In the genomic region with DNA sequence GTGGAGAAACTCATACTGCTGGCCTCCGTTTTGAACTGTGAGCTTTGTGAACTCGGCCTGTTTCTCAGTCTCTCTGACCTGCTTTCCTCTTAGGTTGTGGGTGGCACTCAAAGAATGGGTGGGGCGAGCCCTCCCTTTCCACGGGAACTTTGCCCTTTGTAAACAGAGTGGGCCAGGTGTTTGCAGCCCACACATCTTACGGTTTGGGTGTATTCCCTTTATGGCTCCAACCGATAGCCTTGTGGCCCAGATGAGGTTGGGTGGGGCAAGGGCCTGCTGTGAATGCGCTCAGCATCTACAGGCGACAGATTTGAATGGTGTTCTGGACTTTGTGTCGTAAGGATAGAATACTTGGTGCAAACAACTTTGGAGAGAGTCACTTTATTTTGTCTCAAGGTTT, we compare ENCODE assay signal across 21 mouse cellular contexts. TPM values are rescaled to one million over a fixed set of nuclear protein-coding genes. Genes with fewer than 3 reads are reported as not detected.
DNase-seq lines count a peak whose midpoint lies in the region; ATAC-seq and TF ChIP-seq lines count a peak whose summit lies in the region.
"Had no signal": no experiment of that assay in that cellular context is flagged by ENCODE, and none has a peak within 500 bp of the region (broad histone marks: within the 10 kb centered on the region; RNA-seq: fewer than 3 reads in every experiment).

No protein-coding gene starts in this region.

- WGBS in liver, embryonic 14.5 days (ENCODE audit: insufficient replicate concordance): 57% methylated on average over 9 of the region's 9 CpGs
- 78% methylated on average over 9 of the region's 9 CpGs for WGBS in liver, embryonic 11.5 days
- WGBS in intestine, postnatal 0 days: 34% methylated on average over 9 of the region's 9 CpGs
- WGBS in stomach, embryonic 16.5 days: 59% methylated on average over 9 of the region's 9 CpGs

- no peaks in the 10 kb centered on the region for H3K9me3 ChIP-seq in liver, embryonic 14.5 days (ENCODE audit: control insufficient read depth, low read length)
- H3K9me3 ChIP-seq in liver, embryonic 11.5 days (ENCODE audit: control insufficient read depth, low read length): no peaks in the 10 kb centered on the region
- H3K9me3 ChIP-seq in intestine, postnatal 0 days (ENCODE audit: control insufficient read depth): no peaks in the 10 kb centered on the region
- no peaks in the 10 kb centered on the region for H3K9me3 ChIP-seq in stomach, embryonic 16.5 days (replicated peaks; ENCODE audit: control insufficient read depth, low read length)
- H3K9me3 ChIP-seq: heart, embryonic 15.5 days; limb, embryonic 13.5 days; midbrain, embryonic 15.5 days had no signal

- no peak overlapping the region for H3K27ac ChIP-seq in liver, embryonic 14.5 days
- H3K27ac ChIP-seq in liver, embryonic 11.5 days (ENCODE audit: low read depth, low read length): no peak overlapping the region
- H3K27ac ChIP-seq in intestine, postnatal 0 days (ENCODE audit: low read depth, low read length): peak overlapping the region; percentile 69; the same call in 1 of the 2 replicates
- H3K27ac ChIP-seq in stomach, embryonic 16.5 days (ENCODE audit: low read length): peak overlapping the region; percentile 79
- H3K27ac ChIP-seq: gastrocnemius, adult 2 months; heart, adult 2 months; heart, embryonic 15.5 days; limb, embryonic 13.5 days had no signal

- ATAC-seq in liver, embryonic 14.5 days (ENCODE audit: insufficient read depth): no peak
- no peak for ATAC-seq in liver, embryonic 11.5 days (replicated peaks; ENCODE audit: low FRiP score)
- ATAC-seq in intestine, postnatal 0 days: peak; percentile 95
- ATAC-seq in stomach, embryonic 16.5 days (ENCODE audit: insufficient read depth, low FRiP score): peak; percentile 84
- ATAC-seq: forebrain, postnatal 0 days; midbrain, embryonic 15.5 days had no signal

- no peak for DNase-seq in liver, embryonic 14.5 days (ENCODE audit: low read depth in 3 of 3, low spot score in 3 of 3)
- DNase-seq in liver, embryonic 11.5 days (ENCODE audit: low spot score): no peak
- peak; percentile 41 for DNase-seq in thymus, postnatal 4 days
- DNase-seq in layer of hippocampus, adult 18-20 months (ENCODE audit: low spot score in 2 of 2): no peak
- no peak for DNase-seq in kidney, postnatal 36 days
- DNase-seq in cerebellum, adult 11 months: no peak
- DNase-seq: adrenal gland, adult 2 months; cerebellum, postnatal 36 days; forebrain, postnatal 0 days; gastrocnemius, adult 2 months; heart, adult 2 months; kidney, adult 18-20 months; kidney, postnatal 14 days; spleen, adult 18-20 months had no signal

- no peak overlapping the region for H3K9ac ChIP-seq in liver, embryonic 14.5 days (replicated peaks)
- H3K9ac ChIP-seq in liver, embryonic 11.5 days (ENCODE audit: low read depth, low read length): no peak overlapping the region
- no peak overlapping the region for H3K9ac ChIP-seq in intestine, postnatal 0 days (ENCODE audit: low read depth, low read length)
- 0 out of 2 replicates have a peak overlapping the region, but pooled peaks have one; percentile 6 for H3K9ac ChIP-seq in stomach, embryonic 16.5 days (ENCODE audit: low read length)
- H3K9ac ChIP-seq: forebrain, postnatal 0 days; heart, embryonic 15.5 days; limb, embryonic 13.5 days; lung, embryonic 14.5 days; midbrain, embryonic 15.5 days had no signal

- TF ChIP-seq EP300 in liver, embryonic 14.5 days (IDR thresholded peaks at IDR 0.05; ENCODE audit: low read depth): peak; percentile 25; the same call in 1 of the 2 replicates

- H3K27me3 ChIP-seq in liver, embryonic 14.5 days (ENCODE audit: control insufficient read depth, insufficient read depth, low read length): no peaks in the 10 kb centered on the region; the same call in 1 of the 2 replicates
- H3K27me3 ChIP-seq in liver, embryonic 11.5 days (replicated peaks; ENCODE audit: control insufficient read depth, insufficient read depth, low read length): no peaks in the 10 kb centered on the region
- H3K27me3 ChIP-seq in intestine, postnatal 0 days (replicated peaks; ENCODE audit: control insufficient read depth, insufficient read depth, low read length): no peaks in the 10 kb centered on the region
- H3K27me3 ChIP-seq in stomach, embryonic 16.5 days (ENCODE audit: control insufficient read depth, insufficient read depth, low read length): no peaks in the 10 kb centered on the region
- H3K27me3 ChIP-seq: heart, embryonic 15.5 days; limb, embryonic 13.5 days; midbrain, embryonic 15.5 days had no signal

- H3K36me3 ChIP-seq in liver, embryonic 14.5 days (replicated peaks; ENCODE audit: control insufficient read depth, insufficient read depth, low read depth): no peaks in the 10 kb centered on the region
- no peaks in the 10 kb centered on the region for H3K36me3 ChIP-seq in liver, embryonic 11.5 days (ENCODE audit: control insufficient read depth, insufficient read depth, low read length)
- H3K36me3 ChIP-seq in intestine, postnatal 0 days (ENCODE audit: control insufficient read depth, insufficient read depth): no peaks in the 10 kb centered on the region; the same call in 1 of the 2 replicates
- H3K36me3 ChIP-seq in stomach, embryonic 16.5 days (ENCODE audit: control insufficient read depth, insufficient read depth, low read length): no peaks in the 10 kb centered on the region
- H3K36me3 ChIP-seq: heart, embryonic 15.5 days; limb, embryonic 13.5 days had no signal

- H3K4me1 ChIP-seq in liver, embryonic 14.5 days (replicated peaks; ENCODE audit: control insufficient read depth in 2 of 2, insufficient read depth in 2 of 2, low read length in 1 of 2): 0 out of 4 replicates have a peak, but pooled peaks cover 0 to 7% of the 10 kb centered on the region in 2 experiments
- no peaks in the 10 kb centered on the region for H3K4me1 ChIP-seq in liver, embryonic 11.5 days (replicated peaks; ENCODE audit: control insufficient read depth, insufficient read depth, low read length)
- H3K4me1 ChIP-seq in intestine, postnatal 0 days (replicated peaks; ENCODE audit: control insufficient read depth, insufficient read depth, low read length): no peaks in the 10 kb centered on the region
- H3K4me1 ChIP-seq in stomach, embryonic 16.5 days (ENCODE audit: control insufficient read depth, insufficient read depth, low read length): peaks cover 5% of the 10 kb centered on the region

- no peak overlapping the region for H3K4me3 ChIP-seq in liver, embryonic 14.5 days (ENCODE audit: insufficient read depth in 1 of 2, low read depth in 2 of 2, low read length in 2 of 2)
- no peak overlapping the region for H3K4me3 ChIP-seq in liver, embryonic 11.5 days (ENCODE audit: low read depth, low read length)
- no peak overlapping the region for H3K4me3 ChIP-seq in intestine, postnatal 0 days (ENCODE audit: low read depth, low read length)
- no peak overlapping the region for H3K4me3 ChIP-seq in stomach, embryonic 16.5 days (replicated peaks; ENCODE audit: low read length)
- H3K4me3 ChIP-seq: erythroblast, embryonic 14.5 days; gastrocnemius, adult 2 months; heart, adult 2 months; heart, embryonic 15.5 days; limb, embryonic 13.5 days; midbrain, embryonic 15.5 days had no signal

- TF ChIP-seq CTCF in liver, embryonic 14.5 days (IDR thresholded peaks at IDR 0.05; ENCODE audit: low read depth): no peak
- TF ChIP-seq CTCF in intestine, postnatal 0 days (IDR thresholded peaks at IDR 0.05; ENCODE audit: low read depth): no peak

- H3K4me2 ChIP-seq in liver, embryonic 14.5 days (ENCODE audit: low read depth): no peak overlapping the region
- H3K4me2 ChIP-seq in liver, embryonic 11.5 days: no peak overlapping the region
- 0 out of 2 replicates have a peak overlapping the region, but pooled peaks have one; percentile 25 for H3K4me2 ChIP-seq in intestine, postnatal 0 days (replicated peaks; ENCODE audit: low read depth)
- no peak overlapping the region for H3K4me2 ChIP-seq in stomach, embryonic 16.5 days (ENCODE audit: low read depth, low read length)
- H3K4me2 ChIP-seq: heart, embryonic 15.5 days; limb, embryonic 13.5 days; lung, embryonic 14.5 days; midbrain, embryonic 15.5 days had no signal

RNA-seq across cellular contexts. Expression of a gene that starts 26.5 kb away (rescaled TPM):
- 2.1 and 2.3 TPM in 2 replicates for polyA plus RNA-seq in liver, embryonic 14.5 days (2012; rRNA removed)
- 0.81 and 1.3 TPM in 2 replicates for polyA plus RNA-seq in liver, embryonic 14.5 days (2014; fragmentation: Nextera tagmentation; extraction: Ambion mirVana)
- polyA plus RNA-seq in liver, embryonic 11.5 days (2014; fragmentation: Nextera tagmentation; extraction: Ambion mirVana): 4.1 and 4.3 TPM in 2 replicates
- 7.5 and 8.0 TPM in 2 replicates for polyA plus RNA-seq in intestine, postnatal 0 days (2015; fragmentation: Nextera tagmentation; extraction: Ambion mirVana)
- 17.0 and 17.7 TPM in 2 replicates for polyA plus RNA-seq in stomach, embryonic 16.5 days (2015; fragmentation: Nextera tagmentation; extraction: Ambion mirVana)
- total RNA-seq in layer of hippocampus, adult 18-20 months (2021): 10 to 100 TPM; 54.5 to 59.0 TPM

RNA-seq across cellular contexts. Expression of a gene that starts 59.6 kb away (rescaled TPM):
- 21.3 and 26.9 TPM in 2 replicates for polyA plus RNA-seq in liver, embryonic 14.5 days (2012; rRNA removed)
- 33.4 and 40.5 TPM in 2 replicates for polyA plus RNA-seq in liver, embryonic 14.5 days (2014; fragmentation: Nextera tagmentation; extraction: Ambion mirVana)
- 89.0 and 95.4 TPM in 2 replicates for polyA plus RNA-seq in liver, embryonic 11.5 days (2014; fragmentation: Nextera tagmentation; extraction: Ambion mirVana)
- polyA plus RNA-seq in intestine, postnatal 0 days (2015; fragmentation: Nextera tagmentation; extraction: Ambion mirVana): 28.5 and 33.0 TPM in 2 replicates
- 55.3 and 57.0 TPM in 2 replicates for polyA plus RNA-seq in stomach, embryonic 16.5 days (2015; fragmentation: Nextera tagmentation; extraction: Ambion mirVana)
- 10 to 100 TPM; 43.7 to 44.2 TPM for total RNA-seq in layer of hippocampus, adult 18-20 months (2021)

Comparison
In these comparisons a context has a peak if more than half of its experiments do, and no peak if none do; other contexts are left out.
1. ATAC-seq: peak in intestine, postnatal 0 days (single experiment) and stomach, embryonic 16.5 days (single experiment); none in liver, embryonic 14.5 days (single experiment) and liver, embryonic 11.5 days (single experiment).
2. H3K27ac ChIP-seq: peak in intestine, postnatal 0 days (single experiment) and stomach, embryonic 16.5 days (single experiment); none in liver, embryonic 14.5 days (single experiment) and liver, embryonic 11.5 days (single experiment).